Mouse (Mus musculus) heart, embryonic 16.5 days (tissue): ENCODE results near the gene Limd1. TPM values are rescaled to one million over a fixed set of nuclear protein-coding genes. Genes with fewer than 3 reads are reported as not detected.

Experiments used
- ATAC-seq: fragments of 200-750 bp; cut with Nextera tagmentation; replicated peaks from 2 replicates; pipeline ENCODE4 v1.8.0; 2017; ENCODE audit warnings: moderate number of reproducible peaks; ENCODE audit not compliant: insufficient read depth, low FRiP score; ENCODE audit errors: extremely low read depth
- H3K27ac ChIP-seq: fragments of 300-500 bp; sonication (generic); 2 replicates; pipeline ENCODE4 v1.5.1; 2014; ENCODE audit warnings: mild to moderate bottlenecking, low read length, control low read depth, moderate library complexity
- H3K27me3 ChIP-seq: fragments of 300-500 bp; sonication (generic); 2 replicates; pipeline ENCODE4 v1.6.1; 2014; ENCODE audit warnings: low read length, mixed read lengths; ENCODE audit not compliant: control insufficient read depth, insufficient read depth
- H3K36me3 ChIP-seq: fragments of 300-500 bp; sonication (generic); 2 replicates; pipeline ENCODE4 v1.6.1; 2014; ENCODE audit not compliant: control insufficient read depth, insufficient read depth
- H3K4me1 ChIP-seq: fragments of 300-500 bp; sonication (generic); 2 replicates; pipeline ENCODE4 v1.6.1; 2014; ENCODE audit warnings: low read length, mixed read lengths; ENCODE audit not compliant: control insufficient read depth, insufficient read depth
- H3K4me2 ChIP-seq: fragments of 300-500 bp; sonication (generic); 2 replicates; pipeline ENCODE4 v1.6.1; 2014; ENCODE audit warnings: low read depth, mild to moderate bottlenecking, control low read depth, low read length
- H3K4me3 ChIP-seq: fragments of 300-500 bp; sonication (generic); 2 replicates; pipeline ENCODE4 v1.5.1; 2014; ENCODE audit warnings: mild to moderate bottlenecking, control low read depth, low read length
- H3K9ac ChIP-seq: fragments of 300-500 bp; sonication (generic); 2 replicates; pipeline ENCODE4 v1.6.1; 2014; ENCODE audit warnings: low read length, control low read depth
- H3K9me3 ChIP-seq: fragments of 300-500 bp; sonication (generic); replicated peaks from 2 replicates; pipeline ENCODE4 v1.6.1; 2016; ENCODE audit warnings: low read length; ENCODE audit not compliant: control insufficient read depth
- WGBS: fragments of 180-500 bp; shearing (Covaris S2); extraction: QIAGEN DNeasy Blood & Tissue Kit; methylation state at CpG from one replicate; pipeline ENCODE4 v1.1.7; 2014; 5-methylcytosine and 5-hydroxymethylcytosine counted together
- polyA plus RNA-seq: library from polyadenylated mRNA; unstranded; fragments of >200 nt; fragmentation: Nextera tagmentation; extraction: Ambion mirVana; gene quantifications from 2 replicates; pipeline ENCODE4 v1.2.1, GENCODE M21; 2015

Gene Limd1
- polyA plus RNA-seq, 1 experiment from 2014 or later: 56.6 TPM

- Histone ChIP-seq H3K4me2 (peak overlapping the region; percentile 51; the same call in 1 of the 2 replicates), H3K4me3 (no peak overlapping the region), H3K27me3 (no peaks in the 10 kb centered on the region), H3K9ac (peak overlapping the region; percentile 52), H3K9me3 (no peaks in the 10 kb centered on the region), H3K4me1 (peaks cover 76% of the 10 kb centered on the region), H3K27ac (peak overlapping the region; percentile 88), H3K36me3 (peaks cover 5% of the 10 kb centered on the region; the same call in 1 of the 2 replicates)
- ATAC-seq: no peak
- 54% methylated on average over 9 of the region's 9 CpGs for WGBS
Measured at GRCm38 (mm10) chr9:123489727-123490343, 11.3 kb downstream of the Limd1 start.

DNA sequence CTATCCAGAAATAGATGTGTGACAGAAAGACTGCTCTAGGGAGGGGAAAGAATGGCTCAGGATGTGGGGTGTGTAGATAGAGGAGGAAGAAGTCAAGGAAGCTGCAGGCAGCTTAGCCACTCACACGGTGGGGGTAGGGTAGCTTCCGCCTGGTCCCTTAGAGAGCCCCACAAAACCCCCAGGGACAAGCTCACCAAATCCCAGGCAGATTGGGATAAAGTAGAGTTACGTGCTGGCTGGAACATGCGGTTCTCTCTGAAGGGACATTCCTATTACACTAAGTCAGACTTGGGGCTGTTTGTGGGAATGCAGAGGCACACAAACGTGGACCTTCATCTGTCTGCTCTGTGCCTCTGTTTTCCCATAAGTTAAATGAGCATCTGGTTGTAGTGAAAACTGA lies 12.4 kb downstream of the Limd1 start:
- peaks cover 4% of the 10 kb centered on the region; the same call in 1 of the 2 replicates for H3K36me3 ChIP-seq
- H3K9me3 ChIP-seq: no peaks in the 10 kb centered on the region
- 21% methylated on average over 5 of the region's 5 CpGs for WGBS
- peak overlapping the region; percentile 43 for H3K9ac ChIP-seq
- H3K27ac ChIP-seq: peak overlapping the region; percentile 88
- peaks cover 76% of the 10 kb centered on the region for H3K4me1 ChIP-seq
- no peaks in the 10 kb centered on the region for H3K27me3 ChIP-seq
- H3K4me3 ChIP-seq: peak overlapping the region; percentile 10
- H3K4me2 ChIP-seq: peak overlapping the region; percentile 51
- peak; percentile 45 for ATAC-seq

DNA sequence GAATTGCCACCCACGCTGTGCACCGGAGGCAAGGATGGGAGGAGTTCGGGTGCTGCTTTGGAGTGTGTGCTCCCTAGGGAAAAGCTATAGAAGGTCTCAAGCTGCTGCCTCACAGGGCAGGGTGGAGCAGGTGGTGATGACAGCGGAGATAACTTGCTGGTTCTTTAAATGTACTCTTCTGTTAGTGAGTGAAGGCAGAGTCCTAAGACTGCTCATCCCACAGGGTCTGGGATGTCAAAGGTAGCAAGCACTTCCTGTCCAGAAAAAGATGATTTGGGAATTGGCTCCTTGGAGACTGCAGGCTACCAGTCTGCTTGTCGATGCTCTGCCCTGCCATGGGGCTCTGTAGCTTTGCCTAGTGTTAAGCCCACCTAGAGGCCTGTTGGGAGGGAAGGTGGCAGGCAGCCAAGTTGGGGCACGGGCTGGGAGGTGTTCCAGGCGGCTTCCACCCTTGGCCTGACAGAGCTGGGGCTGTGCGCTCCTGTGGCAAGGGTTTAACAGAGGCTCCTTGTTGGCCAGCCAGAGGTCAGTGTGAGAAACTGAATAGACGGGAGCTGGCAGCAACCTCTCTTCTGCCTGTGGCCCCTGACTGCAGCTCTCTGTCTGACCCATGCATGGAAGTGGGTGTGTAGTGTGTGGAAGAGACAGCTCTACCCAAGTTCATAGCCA lies 13.5 kb downstream of the Limd1 start:
- peak overlapping the region; percentile 48; the same call in 1 of the 2 replicates for H3K4me2 ChIP-seq
- no peaks in the 10 kb centered on the region for H3K27me3 ChIP-seq
- H3K27ac ChIP-seq: peak overlapping the region; percentile 96
- H3K36me3 ChIP-seq: peaks cover 2% of the 10 kb centered on the region; the same call in 1 of the 2 replicates
- ATAC-seq: peak; percentile 87
- WGBS: 33% methylated on average over 9 of the region's 9 CpGs
- H3K4me3 ChIP-seq: no peak overlapping the region
- H3K4me1 ChIP-seq: peaks cover 76% of the 10 kb centered on the region
- H3K9ac ChIP-seq: peak overlapping the region; percentile 66
- H3K9me3 ChIP-seq: no peaks in the 10 kb centered on the region

- Histone ChIP-seq H3K36me3 (peaks cover 6% of the 10 kb centered on the region; the same call in 1 of the 2 replicates), H3K9ac (no peak overlapping the region), H3K4me2 (peak overlapping the region; percentile 47), H3K4me3 (no peak overlapping the region), H3K27me3 (no peaks in the 10 kb centered on the region), H3K9me3 (no peaks in the 10 kb centered on the region), H3K27ac (no peak overlapping the region), H3K4me1 (peaks cover 47% of the 10 kb centered on the region)
- 19% methylated on average over 13 of the region's 13 CpGs for WGBS
- ATAC-seq: no peak
Measured at GRCm38 (mm10) chr9:123496665-123497064, 18.2 kb downstream of the Limd1 start.

DNA sequence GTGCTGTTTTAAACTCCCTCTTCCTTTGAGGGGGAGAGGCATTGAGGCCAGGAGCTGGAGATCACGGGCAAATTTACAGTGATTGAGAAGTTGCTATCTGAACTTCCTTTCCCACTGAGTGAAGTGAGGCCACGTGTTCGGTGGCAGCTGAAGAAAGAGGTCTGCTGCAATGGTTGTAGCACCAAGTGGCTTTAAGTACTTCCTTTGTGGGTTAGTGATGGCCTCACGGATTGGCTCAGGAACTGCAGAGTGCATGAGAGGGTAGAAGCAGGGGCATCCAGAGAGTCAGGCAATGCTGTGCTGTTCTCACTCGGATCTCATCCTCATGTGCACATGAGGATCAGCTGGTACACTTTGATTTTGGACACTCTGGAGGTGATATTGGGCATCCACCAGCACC lies 19.4 kb downstream of the Limd1 start:
- H3K27ac ChIP-seq: no peak overlapping the region
- peak; percentile 29; the same call in 1 of the 2 replicates for ATAC-seq
- 31% methylated on average over 5 of the region's 5 CpGs for WGBS

DNA sequence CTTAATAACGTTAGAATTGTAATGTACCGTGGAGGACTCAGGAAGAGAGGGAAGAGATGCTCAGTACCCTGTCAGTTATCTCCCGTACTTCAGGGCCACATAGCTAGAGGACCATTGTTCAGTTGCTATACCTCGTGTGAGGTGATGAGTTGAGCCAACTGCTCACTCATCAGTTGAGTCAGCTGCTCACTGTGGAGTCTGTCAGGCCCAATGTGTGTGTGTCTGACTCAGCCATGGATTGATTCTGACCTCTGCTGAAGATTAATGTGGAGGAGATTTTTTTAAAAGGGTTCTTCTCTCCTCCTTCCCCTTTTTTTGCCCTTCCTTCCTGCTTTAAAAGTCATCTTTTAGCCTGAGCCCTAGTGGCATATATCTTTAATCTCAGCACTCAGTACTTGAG lies 22.0 kb downstream of the Limd1 start:
- no peak overlapping the region for H3K4me3 ChIP-seq
- no peak overlapping the region for H3K9ac ChIP-seq
- H3K27me3 ChIP-seq: no peaks in the 10 kb centered on the region
- H3K4me1 ChIP-seq: peaks cover 41% of the 10 kb centered on the region
- H3K9me3 ChIP-seq: no peaks in the 10 kb centered on the region
- no peak for ATAC-seq
- H3K36me3 ChIP-seq: peaks cover 9% of the 10 kb centered on the region; the same call in 1 of the 2 replicates
- H3K4me2 ChIP-seq: no peak overlapping the region
- WGBS: 42% methylated on average over 4 of the region's 4 CpGs
- H3K27ac ChIP-seq: no peak overlapping the region

More for the DNA sequence above, 19.4 kb downstream of the Limd1 start:
- no peaks in the 10 kb centered on the region for H3K27me3 ChIP-seq
- H3K4me3 ChIP-seq: no peak overlapping the region
- no peak overlapping the region for H3K4me2 ChIP-seq
- H3K9ac ChIP-seq: no peak overlapping the region
- H3K4me1 ChIP-seq: peaks cover 35% of the 10 kb centered on the region
- H3K9me3 ChIP-seq: no peaks in the 10 kb centered on the region
- peaks cover 9% of the 10 kb centered on the region; the same call in 1 of the 2 replicates for H3K36me3 ChIP-seq

DNA sequence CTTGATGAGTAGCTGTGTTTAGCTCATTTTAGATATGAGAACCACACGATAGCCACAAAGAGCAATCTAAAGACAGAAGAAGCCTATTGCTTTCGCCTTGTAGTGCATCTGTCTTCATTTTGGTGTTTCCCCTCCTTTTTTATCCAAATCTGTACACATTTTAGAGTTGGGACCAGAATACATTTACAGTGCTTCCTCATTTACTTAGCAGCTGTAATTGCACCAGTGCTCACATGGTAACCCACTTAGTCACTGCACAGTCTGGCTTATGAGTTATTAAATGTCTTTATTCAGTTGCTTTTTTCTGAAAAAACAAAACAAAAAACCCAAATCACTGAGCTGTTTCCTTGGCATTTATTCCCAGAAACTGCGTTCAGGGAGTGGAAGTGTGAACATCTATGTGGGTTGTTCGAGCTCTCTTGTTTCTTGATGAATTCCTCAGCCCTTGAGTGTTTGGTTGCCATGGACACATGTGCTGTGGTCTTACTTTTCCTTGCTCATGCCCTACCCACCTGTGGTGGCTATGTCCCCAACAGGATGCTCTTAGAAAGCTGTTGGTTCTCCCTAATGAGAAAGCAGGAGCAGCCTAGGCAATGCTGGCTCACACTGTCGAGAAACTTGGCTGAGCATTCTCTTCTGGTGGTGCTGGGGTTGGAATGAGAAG lies 24.8 kb downstream of the Limd1 start:
- no peak for ATAC-seq
- 70% methylated on average over 5 of the region's 5 CpGs for WGBS
- H3K4me2 ChIP-seq: no peak overlapping the region

DNA sequence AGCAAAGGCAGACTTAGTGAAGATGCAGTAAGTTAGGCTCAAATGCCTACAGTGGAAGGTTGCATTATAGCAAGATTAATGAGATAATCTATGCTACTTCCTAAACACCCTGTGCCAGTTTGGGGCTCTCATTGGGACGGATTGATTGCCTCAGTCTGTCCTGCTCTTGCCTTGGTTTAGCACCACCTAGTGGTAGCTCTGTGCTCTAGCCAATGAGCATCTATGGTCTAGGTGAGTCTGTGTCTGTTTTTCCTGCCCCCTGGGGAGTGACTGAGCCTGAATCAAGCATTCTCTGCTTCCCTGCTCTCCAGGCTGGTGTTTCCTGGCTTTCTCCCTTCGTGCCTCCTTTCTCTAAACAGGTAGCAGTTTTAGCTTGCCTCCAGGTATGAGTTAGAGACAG lies 25.8 kb downstream of the Limd1 start:
- no peaks in the 10 kb centered on the region for H3K27me3 ChIP-seq
- H3K9ac ChIP-seq: no peak overlapping the region
- H3K4me1 ChIP-seq: peaks cover 33% of the 10 kb centered on the region
- H3K36me3 ChIP-seq: peaks cover 9% of the 10 kb centered on the region; the same call in 1 of the 2 replicates
- H3K27ac ChIP-seq: no peak overlapping the region
- peak; percentile 49 for ATAC-seq
- H3K4me2 ChIP-seq: no peak overlapping the region
- no peaks in the 10 kb centered on the region for H3K9me3 ChIP-seq
- 11% methylated on average over 2 of the region's 2 CpGs for WGBS
- no peak overlapping the region for H3K4me3 ChIP-seq

More for the DNA sequence above, 24.8 kb downstream of the Limd1 start:
- Histone ChIP-seq H3K27ac (no peak overlapping the region), H3K4me1 (peaks cover 33% of the 10 kb centered on the region), H3K4me3 (no peak overlapping the region), H3K36me3 (peaks cover 9% of the 10 kb centered on the region; the same call in 1 of the 2 replicates), H3K9ac (no peak overlapping the region), H3K27me3 (no peaks in the 10 kb centered on the region), H3K9me3 (no peaks in the 10 kb centered on the region)
